Mouse (Mus musculus) small intestine, adult 2 months (tissue): ENCODE results near the gene Meis2. TPM values are rescaled to one million over a fixed set of nuclear protein-coding genes. Genes with fewer than 3 reads are reported as not detected.

Experiments used
- H3K27ac ChIP-seq: fragments of 200-500 bp; 2 replicates; pipeline ENCODE4 v1.5.1; 2012; ENCODE audit warnings: low read depth, low read length, control low read depth, inconsistent platforms; ENCODE audit not compliant: insufficient read depth
- H3K27me3 ChIP-seq: fragments of 200-500 bp; 2 replicates; pipeline ENCODE4 v1.6.1; 2012; ENCODE audit warnings: mild to moderate bottlenecking, moderate library complexity, low read length, inconsistent platforms; ENCODE audit not compliant: control insufficient read depth, insufficient read depth
- H3K36me3 ChIP-seq: fragments of 200-500 bp; 2 replicates; pipeline ENCODE4 v1.6.1; 2012; ENCODE audit warnings: mild to moderate bottlenecking, low read length, control low read depth, inconsistent platforms; ENCODE audit not compliant: control insufficient read depth, insufficient read depth
- H3K4me1 ChIP-seq: fragments of 200-500 bp; 2 replicates; pipeline ENCODE4 v1.6.1; 2012; ENCODE audit warnings: low read length, inconsistent platforms, mixed read lengths; ENCODE audit not compliant: control insufficient read depth, insufficient read depth, insufficient read length
- H3K4me3 ChIP-seq: fragments of 200-500 bp; 2 replicates; pipeline ENCODE4 v1.5.1; 2012; ENCODE audit warnings: low read depth, mild to moderate bottlenecking, control low read depth, inconsistent platforms, low read length, moderate library complexity
- CTCF ChIP-seq: fragments of 200-500 bp; IDR thresholded peaks from 2 replicates; pipeline ENCODE4 v1.5.1; 2012; ENCODE audit warnings: low read depth, mild to moderate bottlenecking, control low read depth, inconsistent platforms, low read length, moderate library complexity, mixed read lengths; ENCODE audit not compliant: insufficient replicate concordance, insufficient read length; ENCODE audit errors: extremely low read depth
- POLR2A ChIP-seq: fragments of 200-500 bp; IDR thresholded peaks from 2 replicates; pipeline ENCODE4 v1.6.1; 2012; ENCODE audit warnings: low read depth, mild to moderate bottlenecking, control low read depth, inconsistent platforms, low read length, moderate library complexity
- WGBS: fragments of 180-500 bp; shearing (Covaris S2); methylation state at CpG from one replicate; pipeline ENCODE4 v1.1.7; 2018; 5-methylcytosine and 5-hydroxymethylcytosine counted together
- polyA plus RNA-seq: library from polyadenylated mRNA; depleted of rRNA; stranded (reverse); fragments of >200 nt; gene quantifications from 2 replicates; pipeline ENCODE4 v1.2.3, GENCODE M21; 2012

Gene Meis2
- polyA plus RNA-seq, 1 experiment: 3.9 TPM

DNA sequence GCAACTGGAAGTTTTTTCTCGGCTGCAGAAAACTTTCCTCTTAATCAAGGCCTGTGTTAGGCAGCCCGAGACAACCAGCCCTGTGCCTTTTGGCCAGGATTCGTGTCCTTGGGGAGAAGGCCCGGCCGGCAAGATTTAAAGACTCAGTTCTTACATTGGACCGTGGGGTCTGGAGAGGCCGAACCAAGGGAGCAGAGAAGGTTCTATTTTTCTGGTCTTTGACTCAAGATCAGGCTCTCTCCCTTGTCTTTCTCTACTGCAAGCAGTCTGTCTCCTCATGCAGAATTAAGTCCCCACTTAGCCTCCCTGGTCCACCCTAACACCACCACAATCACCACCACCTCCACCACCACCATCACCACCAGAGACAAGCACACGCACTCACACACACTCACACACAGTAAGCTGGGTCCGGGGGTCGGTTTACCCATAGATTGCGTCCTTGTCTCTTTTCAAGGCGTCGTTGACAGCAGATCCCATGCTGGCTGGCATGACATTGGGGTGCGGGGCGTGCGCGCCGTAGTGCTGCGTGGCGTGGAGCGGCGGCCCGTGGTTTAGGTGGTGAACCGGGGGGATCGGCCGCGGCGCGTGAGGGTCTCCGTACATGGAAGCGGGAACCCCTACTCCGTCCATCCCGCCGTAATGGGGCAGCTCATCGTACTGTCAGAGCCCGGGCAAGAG lies 2.7 kb downstream of the Meis2 start:
- peak overlapping the region; percentile 17; the same call in 1 of the 2 replicates for H3K27ac ChIP-seq
- no peaks in the 10 kb centered on the region for H3K36me3 ChIP-seq
- peaks cover 2% of the 10 kb centered on the region; the same call in 1 of the 2 replicates for H3K4me1 ChIP-seq
- peak overlapping the region; percentile 57 for H3K4me3 ChIP-seq
- WGBS: 3% methylated on average over 36 of the region's 36 CpGs
- H3K27me3 ChIP-seq: peaks cover 63% of the 10 kb centered on the region
- no peak for TF ChIP-seq CTCF
- TF ChIP-seq POLR2A: no peak

DNA sequence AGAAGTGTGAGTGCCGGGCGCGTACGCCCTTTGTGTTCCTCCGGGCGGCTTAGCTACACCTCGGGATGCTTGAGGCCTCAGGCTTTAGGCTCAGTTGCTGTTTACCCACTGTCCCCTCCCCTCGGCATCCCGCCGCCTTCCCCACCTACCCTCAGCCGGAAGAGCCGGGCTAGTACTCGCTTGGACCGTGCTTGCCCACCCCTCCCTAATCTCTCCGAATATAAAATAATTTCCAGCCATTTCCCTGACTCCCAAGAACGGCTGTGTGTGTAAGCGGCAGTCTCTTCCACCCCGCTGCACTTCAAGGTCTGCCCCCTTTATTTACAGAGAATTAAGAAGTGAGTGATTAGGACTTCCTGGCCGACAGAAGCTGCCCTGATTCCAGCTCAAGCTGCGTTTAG lies 3.4 kb downstream of the Meis2 start:
- TF ChIP-seq POLR2A (no peak), CTCF (no peak)
- Histone ChIP-seq H3K4me3 (peak overlapping the region; percentile 57), H3K27ac (peak overlapping the region; percentile 35)

DNA sequence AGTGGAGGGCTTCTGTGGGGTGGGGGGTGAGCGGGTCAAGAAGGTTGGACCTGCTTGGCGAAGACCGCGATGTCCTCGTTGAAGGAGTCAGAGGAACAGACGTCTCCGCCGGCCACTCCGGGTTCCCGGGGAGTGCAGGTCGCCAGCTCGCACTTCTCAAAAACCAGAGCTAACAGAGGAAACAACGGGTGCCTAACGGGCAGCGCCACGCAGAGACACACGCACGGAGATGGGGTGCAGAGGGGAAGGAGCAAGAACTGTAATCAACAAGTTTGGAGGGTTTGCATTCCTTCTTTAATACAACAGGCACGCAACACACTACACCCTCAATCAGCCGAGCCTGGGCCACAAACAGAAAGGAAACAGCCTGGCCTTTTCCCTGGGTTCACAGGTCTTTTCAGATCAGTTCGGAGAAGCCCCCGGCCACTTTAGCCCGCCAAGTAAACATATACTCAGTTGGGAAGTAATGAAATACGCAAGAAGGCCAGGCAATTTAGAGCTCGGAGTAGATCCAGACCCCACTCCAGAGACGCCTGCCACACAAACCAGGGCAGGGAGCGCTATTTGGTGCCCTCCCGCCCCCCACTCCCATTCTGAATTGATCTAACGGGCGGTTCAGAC lies 4.1 kb downstream of the Meis2 start:
- no peaks in the 10 kb centered on the region for H3K36me3 ChIP-seq
- TF ChIP-seq POLR2A: no peak
- no peak for TF ChIP-seq CTCF
- peaks cover 57% of the 10 kb centered on the region for H3K27me3 ChIP-seq
- H3K4me1 ChIP-seq: no peaks in the 10 kb centered on the region; the same call in 1 of the 2 replicates
- WGBS: 25% methylated on average over 30 of the region's 30 CpGs
- H3K27ac ChIP-seq: peak overlapping the region; percentile 35; the same call in 1 of the 2 replicates
- H3K4me3 ChIP-seq: peak overlapping the region; percentile 57

More for the DNA sequence above, 3.4 kb downstream of the Meis2 start:
- peaks cover 60% of the 10 kb centered on the region for H3K27me3 ChIP-seq
- no peaks in the 10 kb centered on the region for H3K36me3 ChIP-seq
- no peaks in the 10 kb centered on the region; the same call in 1 of the 2 replicates for H3K4me1 ChIP-seq
- 2% methylated on average over 20 of the region's 20 CpGs for WGBS

GRCm38 (mm10) chr2:116060701-116061400 lies 4.8 kb downstream of the Meis2 start:
- WGBS: 44% methylated on average over 21 of the region's 21 CpGs
- Histone ChIP-seq H3K4me3 (peak overlapping the region; percentile 57), H3K27ac (no peak overlapping the region), H3K4me1 (no peaks in the 10 kb centered on the region; the same call in 1 of the 2 replicates), H3K27me3 (peaks cover 52% of the 10 kb centered on the region), H3K36me3 (no peaks in the 10 kb centered on the region; the same call in 1 of the 2 replicates)
- TF ChIP-seq POLR2A: no peak
- TF ChIP-seq CTCF: no peak

DNA sequence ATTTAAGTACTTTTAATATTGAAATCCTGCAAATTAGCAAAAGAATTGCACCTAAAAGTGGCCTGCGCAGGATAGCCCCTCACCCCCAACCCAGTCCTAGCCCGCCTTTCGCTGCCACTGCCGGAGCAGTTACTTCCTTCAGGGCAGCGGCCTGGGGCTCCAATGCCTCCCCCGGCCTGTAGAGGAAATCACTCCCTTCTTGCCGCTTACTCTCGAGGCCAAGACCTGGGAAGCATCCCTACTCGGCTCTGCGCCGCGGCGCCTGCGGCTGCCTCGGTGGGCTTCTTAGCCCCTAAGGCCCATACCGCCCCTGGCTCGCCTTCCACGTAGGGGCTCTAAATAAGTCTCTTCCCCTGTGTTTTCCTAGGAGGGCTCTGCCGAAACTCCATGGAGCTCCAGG lies 5.4 kb downstream of the Meis2 start:
- 37% methylated on average over 19 of the region's 19 CpGs for WGBS
- H3K4me1 ChIP-seq: no peaks in the 10 kb centered on the region; the same call in 1 of the 2 replicates
- no peaks in the 10 kb centered on the region; the same call in 1 of the 2 replicates for H3K36me3 ChIP-seq
- no peak overlapping the region for H3K27ac ChIP-seq
- H3K27me3 ChIP-seq: peaks cover 48% of the 10 kb centered on the region
- no peak for TF ChIP-seq CTCF
- no peak for TF ChIP-seq POLR2A
- peak overlapping the region; percentile 16; the same call in 1 of the 2 replicates for H3K4me3 ChIP-seq

DNA sequence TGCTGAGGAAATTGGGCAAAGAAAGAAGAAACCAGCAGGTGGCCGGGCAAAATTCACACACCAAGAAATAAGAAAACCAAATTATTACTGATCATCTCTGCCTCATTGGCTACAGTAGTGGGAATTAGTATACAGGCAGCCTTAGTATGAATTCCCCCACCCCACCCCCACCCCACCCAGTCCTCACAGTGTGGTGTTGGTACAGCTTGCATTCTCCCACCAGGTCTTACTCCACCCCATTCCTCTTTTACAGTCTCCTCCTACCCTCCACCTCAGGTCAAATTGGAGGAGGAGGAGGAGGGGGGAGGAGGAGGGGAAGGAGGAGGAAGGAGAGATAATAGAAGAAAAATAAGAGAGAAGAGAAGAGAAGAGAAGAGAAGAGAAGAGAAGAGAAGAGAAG lies 6.0 kb downstream of the Meis2 start:
- H3K27ac ChIP-seq: no peak overlapping the region
- no peaks in the 10 kb centered on the region; the same call in 1 of the 2 replicates for H3K36me3 ChIP-seq
- peaks cover 48% of the 10 kb centered on the region for H3K27me3 ChIP-seq
- no peak for TF ChIP-seq POLR2A
- no peak for TF ChIP-seq CTCF
- WGBS: 50% methylated on average over 1 of the region's 1 CpGs
- H3K4me1 ChIP-seq: no peaks in the 10 kb centered on the region; the same call in 1 of the 2 replicates
- no peak overlapping the region for H3K4me3 ChIP-seq

GRCm38 (mm10) chr2:116059066-116059465 lies 6.6 kb downstream of the Meis2 start:
- peaks cover 44% of the 10 kb centered on the region for H3K27me3 ChIP-seq
- no peak overlapping the region for H3K27ac ChIP-seq
- H3K4me3 ChIP-seq: no peak overlapping the region
- 50% methylated on average over 3 of the region's 3 CpGs for WGBS
- no peaks in the 10 kb centered on the region; the same call in 1 of the 2 replicates for H3K36me3 ChIP-seq
- no peaks in the 10 kb centered on the region; the same call in 1 of the 2 replicates for H3K4me1 ChIP-seq
- TF ChIP-seq POLR2A: no peak
- no peak for TF ChIP-seq CTCF
